Mouse (Mus musculus): ENCODE data around the gene Kdm6a.
A peak's percentile ranks its signal among the peaks of the same experiment; 100 is the strongest.

Gene Kdm6a

DNA sequence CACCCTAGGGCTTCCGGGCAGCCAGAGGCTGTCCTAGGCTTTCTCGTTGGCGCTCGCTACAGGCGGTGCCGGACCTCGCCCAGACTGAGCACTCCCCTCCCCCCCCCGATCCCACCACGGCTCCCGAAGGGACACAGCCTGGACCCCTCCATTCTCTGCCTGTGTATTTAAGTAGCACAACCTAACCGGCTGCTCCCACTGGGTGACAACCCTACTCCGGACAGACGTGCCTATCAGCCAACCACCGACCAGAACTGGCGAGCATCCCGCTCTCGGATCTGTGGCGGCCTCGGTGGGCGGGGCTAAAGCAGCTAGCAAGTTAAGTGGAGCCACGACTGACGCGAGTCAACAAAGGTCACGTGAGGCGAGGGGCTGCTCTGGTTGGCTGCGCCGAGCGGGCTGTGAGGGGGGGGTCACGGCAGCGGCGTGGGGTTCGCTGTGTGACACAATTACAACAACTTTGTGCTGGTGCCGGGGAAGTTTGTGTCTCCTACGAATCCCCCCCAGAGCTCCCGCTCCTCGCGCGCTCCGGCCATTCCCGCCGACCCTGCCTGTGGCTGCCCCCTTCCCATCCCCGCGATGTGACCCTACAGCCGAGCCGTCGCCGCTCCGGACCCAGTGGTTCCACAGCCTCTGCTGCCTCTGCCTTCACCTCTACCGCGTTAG is at the start of gene Kdm6a:
Kdm6a (plus strand) TSS at position 384 of the 666 bp plus-strand sequence.
- DNase-seq = peak; percentile 99

DNA sequence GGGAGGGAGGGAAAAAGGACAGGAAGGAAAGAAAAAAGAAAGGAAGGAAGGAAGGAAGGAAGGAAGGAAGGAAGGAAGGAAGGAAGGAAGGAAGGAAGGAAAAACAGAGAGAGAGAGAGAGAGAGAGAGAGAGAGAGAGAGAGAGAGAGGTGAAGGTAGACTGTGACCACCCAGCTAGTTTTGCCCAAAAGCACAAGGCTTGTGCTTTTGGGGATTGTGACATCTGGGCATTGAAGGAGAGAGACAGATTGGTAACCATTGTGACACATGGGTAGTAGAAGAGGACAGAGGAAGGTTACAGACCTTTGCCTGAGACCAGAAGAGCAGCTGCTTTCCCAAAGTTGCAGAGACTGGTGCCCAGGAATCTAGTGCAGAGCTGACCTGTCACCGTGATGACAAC is 16.8 kb upstream of the Kdm6a start, which contains the start of gene Dusp21:
Dusp21 (plus strand) TSS at position 301 of the 400 bp plus-strand sequence.
- no peak for DNase-seq

DNA sequence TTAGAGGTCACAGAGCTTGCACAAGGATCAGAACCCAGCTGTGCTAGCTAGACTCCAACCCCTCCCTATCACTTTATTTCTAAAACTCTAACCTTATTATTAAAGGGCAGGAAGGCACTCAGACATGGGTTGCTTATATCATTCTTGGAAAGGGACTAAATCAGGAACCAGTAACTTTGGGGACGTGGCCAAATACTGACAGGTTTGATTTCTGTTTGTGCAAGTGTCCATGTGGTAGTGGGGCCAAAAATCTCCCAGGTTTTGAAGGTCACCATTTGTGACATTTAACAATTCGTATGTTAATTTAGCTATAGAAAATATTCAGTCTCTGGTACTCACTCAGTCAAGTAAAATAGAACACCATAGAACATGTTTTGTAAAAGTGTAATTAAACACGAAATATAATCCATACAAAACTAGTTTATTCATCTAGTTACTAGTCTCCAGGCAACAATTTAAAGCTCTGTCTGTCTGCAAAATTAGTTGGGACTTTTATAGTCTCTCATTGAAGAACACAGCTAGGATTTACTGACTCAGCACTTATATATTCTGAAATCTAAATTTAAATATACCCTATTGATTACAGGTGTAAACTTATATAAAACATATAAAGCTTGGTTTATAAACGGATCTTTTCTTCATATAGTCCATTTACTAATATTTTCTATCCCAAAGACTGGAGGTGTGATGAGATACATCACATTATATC is 1.5 kb upstream of the Kdm6a start:
- DNase-seq = no peak

GRCm38 (mm10) chrX:18161796-18162191 is 581 bp upstream of the Kdm6a start:
- DNase-seq = no peak

GRCm38 (mm10) chrX:18162861-18163731 is 721 bp downstream of the Kdm6a start:
- peak; percentile 37 for DNase-seq

- no peak for DNase-seq
Measured at GRCm38 (mm10) chrX:18163917-18164624, 1.7 kb downstream of the Kdm6a start.

DNA sequence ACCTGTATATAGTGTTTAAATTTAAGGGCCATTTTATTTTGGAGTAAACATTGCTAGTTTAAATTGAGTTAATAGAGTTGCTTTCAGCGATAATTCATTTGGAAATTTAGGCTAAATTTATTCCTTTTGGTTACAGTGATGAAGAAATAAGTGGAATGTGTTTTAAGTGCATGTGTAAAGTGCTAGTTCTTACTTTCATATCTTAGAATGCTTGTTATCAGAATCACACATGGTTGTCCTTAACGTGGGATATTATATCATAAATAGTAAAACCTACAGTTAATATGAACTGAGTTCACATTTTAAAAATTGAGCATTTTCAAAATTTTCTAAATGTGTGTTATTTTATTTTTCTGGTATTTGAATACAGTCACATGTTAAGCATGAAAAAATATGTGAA is 2.7 kb downstream of the Kdm6a start:
- DNase-seq = no peak

- no peak for DNase-seq
Measured at GRCm38 (mm10) chrX:18166961-18167360, 4.6 kb downstream of the Kdm6a start.

GRCm38 (mm10) chrX:18168940-18169339 is 6.6 kb downstream of the Kdm6a start:
- no peak for DNase-seq

GRCm38 (mm10) chrX:18174831-18175230 is 12.5 kb downstream of the Kdm6a start:
- DNase-seq = no peak

GRCm38 (mm10) chrX:18177803-18178202 is 15.4 kb downstream of the Kdm6a start:
- no peak for DNase-seq

GRCm38 (mm10) chrX:18179492-18179891 is 17.1 kb downstream of the Kdm6a start:
- no peak for DNase-seq

- no peak for DNase-seq
Measured at GRCm38 (mm10) chrX:18187203-18187602, 24.8 kb downstream of the Kdm6a start.

GRCm38 (mm10) chrX:18188293-18188692 is 25.9 kb downstream of the Kdm6a start:
- no peak for DNase-seq

- no peak for DNase-seq
Measured at GRCm38 (mm10) chrX:18239572-18239971, 77.2 kb downstream of the Kdm6a start.

- no peak for DNase-seq
Measured at GRCm38 (mm10) chrX:18250621-18251020, 88.2 kb downstream of the Kdm6a start.

DNA sequence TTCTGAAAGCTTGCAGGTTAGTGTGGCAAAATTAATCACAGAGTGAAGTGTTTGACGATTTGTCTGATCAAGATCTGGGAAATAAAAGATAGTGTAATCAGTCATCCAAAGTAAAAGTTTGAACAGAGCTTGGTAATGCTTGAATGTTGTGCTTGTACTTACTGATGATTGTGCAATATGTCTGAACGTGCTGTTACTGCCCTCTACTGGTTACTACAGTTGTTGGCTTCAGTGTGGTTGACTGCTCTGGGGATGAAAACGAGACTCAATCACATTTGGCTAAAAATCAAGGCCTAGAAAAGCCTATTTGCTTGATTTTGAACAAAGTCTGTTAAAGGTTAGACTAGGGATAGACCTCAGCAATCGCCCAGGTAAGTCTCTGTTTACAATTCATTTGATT is 92.4 kb downstream of the Kdm6a start:
- peak; percentile 29 for DNase-seq

DNA sequence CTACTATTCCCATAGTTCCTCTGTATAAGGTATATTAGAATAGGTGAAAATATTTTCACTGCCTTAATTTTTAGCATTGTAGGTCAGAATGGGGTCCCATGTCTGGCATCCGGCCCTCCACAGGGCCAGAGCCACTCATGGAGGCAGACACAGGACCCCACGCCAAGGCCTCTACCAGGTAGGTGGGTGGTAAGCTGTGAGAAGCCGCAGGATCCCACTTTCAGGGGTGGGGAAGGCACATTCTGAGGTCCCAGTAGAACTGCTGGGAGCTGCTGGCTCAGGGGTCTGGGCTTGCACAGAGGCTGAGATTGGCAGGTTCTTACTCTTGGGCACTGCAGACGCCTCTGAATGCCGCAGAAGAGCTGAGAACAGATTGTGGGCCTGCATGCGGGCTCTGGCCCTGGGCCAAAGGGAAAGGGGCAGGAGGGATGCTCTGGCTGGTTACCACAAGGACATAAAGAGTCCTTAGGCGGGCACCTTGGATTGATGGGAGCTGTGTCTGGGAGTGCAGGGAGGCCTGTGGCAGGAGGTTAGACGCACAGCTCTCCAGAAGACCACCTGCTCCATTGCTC is 95.9 kb downstream of the Kdm6a start:
- DNase-seq = no peak

DNA sequence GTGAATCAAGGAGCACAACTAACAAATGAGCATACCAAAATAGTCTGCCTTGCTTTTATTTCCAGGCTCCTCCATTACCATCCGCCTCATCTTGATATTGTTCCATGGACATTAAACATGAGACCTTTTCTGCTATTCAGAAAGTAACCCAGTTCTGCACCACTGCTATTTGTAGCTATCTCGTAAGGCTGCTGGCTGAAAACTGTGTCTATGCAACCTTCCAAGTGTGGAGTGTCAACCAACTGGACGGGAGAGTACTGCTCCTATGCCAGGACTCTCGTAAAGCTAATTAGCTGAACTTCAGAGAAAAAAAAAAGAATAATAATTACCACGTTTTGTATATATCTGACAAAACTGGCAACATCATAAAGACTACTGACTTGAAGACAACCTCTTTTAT is 116.2 kb downstream of the Kdm6a start:
- DNase-seq = no peak

DNA sequence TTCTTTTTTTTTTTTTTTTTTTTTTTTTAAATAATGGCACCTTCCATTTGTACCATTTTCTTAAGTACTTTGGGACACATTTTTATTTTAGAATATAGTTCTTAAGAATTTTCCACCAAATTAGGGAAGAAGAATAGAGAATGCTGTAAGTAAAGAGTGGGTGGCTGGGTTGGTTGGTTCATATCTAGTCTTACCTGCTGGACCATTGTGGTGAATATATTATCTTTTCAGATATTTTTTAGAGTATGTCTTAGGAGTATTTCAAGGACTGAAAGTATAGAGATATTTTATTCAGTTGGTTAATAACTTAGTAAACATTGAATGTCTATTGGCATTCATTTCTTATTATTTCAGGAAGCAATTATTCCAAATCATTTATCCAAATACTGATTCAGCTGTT is 117.8 kb downstream of the Kdm6a start:
- no peak for DNase-seq

Measured in layer of hippocampus, adult 9-11 months (tissue).